Comparison of ENCODE assay signal across 8 mouse cellular contexts in genomic region chr14:73142421-73142895, GRCm38 (mm10). TPM values are rescaled to one million over a fixed set of nuclear protein-coding genes. Genes with fewer than 3 reads are reported as not detected.
DNase-seq lines count a peak whose midpoint lies in the region; ATAC-seq and TF ChIP-seq lines count a peak whose summit lies in the region.

No protein-coding gene starts in this region.

- 2% methylated on average over 11 of the region's 11 CpGs for WGBS in heart, adult 2 months
- WGBS in forebrain, embryonic 14.5 days: 0% methylated on average over 11 of the region's 11 CpGs
- WGBS in limb, embryonic 13.5 days: under 1% methylated on average over 11 of the region's 11 CpGs
- WGBS in olfactory bulb, adult 2 months: 1% methylated on average over 11 of the region's 11 CpGs

- peaks cover 2% of the 10 kb centered on the region; the same call in 1 of the 2 replicates for H3K79me2 ChIP-seq in heart, adult 2 months (replicated peaks; ENCODE audit: control insufficient read depth, insufficient read depth, low read length)

- TF ChIP-seq POLR2A in heart, adult 2 months (IDR thresholded peaks at IDR 0.05; ENCODE audit: insufficient read depth, low read depth, low read length): no peak
- TF ChIP-seq POLR2A in testis, adult 2 months (IDR thresholded peaks at IDR 0.05; ENCODE audit: control insufficient read depth, low read depth, low read length): no peak
- TF ChIP-seq POLR2A in olfactory bulb, adult 2 months (IDR thresholded peaks at IDR 0.05; ENCODE audit: insufficient read depth, low read depth, low read length): no peak

- peaks cover 4% of the 10 kb centered on the region for H3K4me1 ChIP-seq in heart, adult 2 months (ENCODE audit: control insufficient read depth, insufficient read depth, low read length)
- H3K4me1 ChIP-seq in testis, adult 2 months (ENCODE audit: control insufficient read depth, insufficient read depth, low read length): peaks cover 4% of the 10 kb centered on the region
- H3K4me1 ChIP-seq in forebrain, embryonic 14.5 days (ENCODE audit: control insufficient read depth, insufficient read depth, low read length): peaks cover 12% of the 10 kb centered on the region
- H3K4me1 ChIP-seq in limb, embryonic 13.5 days: peaks cover 22% of the 10 kb centered on the region
- peaks cover 6% of the 10 kb centered on the region for H3K4me1 ChIP-seq in olfactory bulb, adult 2 months (ENCODE audit: control insufficient read depth, insufficient read depth, low read length)

- peak overlapping the region; percentile 79 for H3K4me2 ChIP-seq in forebrain, embryonic 14.5 days (ENCODE audit: low read length)
- peak overlapping the region; percentile 83 for H3K4me2 ChIP-seq in limb, embryonic 13.5 days (replicated peaks)

- H3K9ac ChIP-seq in heart, adult 2 months (ENCODE audit: low read depth, low read length): peak overlapping the region; percentile 97
- peak overlapping the region; percentile 93 for H3K9ac ChIP-seq in forebrain, embryonic 14.5 days (ENCODE audit: low read length)
- peak overlapping the region; percentile 86 for H3K9ac ChIP-seq in limb, embryonic 13.5 days

- peak overlapping the region; percentile 96 for H3K27ac ChIP-seq in heart, adult 2 months
- peak overlapping the region; percentile 83 for H3K27ac ChIP-seq in testis, adult 2 months (ENCODE audit: control insufficient read depth, insufficient read depth, low read depth, low read length)
- H3K27ac ChIP-seq in forebrain, embryonic 14.5 days (ENCODE audit: low read depth, low read length): peak overlapping the region; percentile 98
- peak overlapping the region; percentile 98 for H3K27ac ChIP-seq in limb, embryonic 13.5 days
- peak overlapping the region; percentile 63 for H3K27ac ChIP-seq in olfactory bulb, adult 2 months (ENCODE audit: insufficient read depth, low read depth, low read length)

- 0 out of 2 replicates have a peak, but pooled peaks cover 3% of the 10 kb centered on the region for H3K9me3 ChIP-seq in forebrain, embryonic 14.5 days (replicated peaks; ENCODE audit: control insufficient read depth, low read length)
- no peaks in the 10 kb centered on the region for H3K9me3 ChIP-seq in limb, embryonic 13.5 days

- TF ChIP-seq EP300 in heart, adult 2 months (IDR thresholded peaks at IDR 0.05; ENCODE audit: insufficient read depth, low read depth, low read length): no peak

- H3K4me3 ChIP-seq in heart, adult 2 months: peak overlapping the region; percentile 87
- H3K4me3 ChIP-seq in testis, adult 2 months (ENCODE audit: control insufficient read depth, low read depth, low read length): peak overlapping the region; percentile 95
- peak overlapping the region; percentile 71 for H3K4me3 ChIP-seq in forebrain, embryonic 14.5 days (ENCODE audit: low read depth, low read length)
- H3K4me3 ChIP-seq in limb, embryonic 13.5 days: peak overlapping the region; percentile 60
- H3K4me3 ChIP-seq in olfactory bulb, adult 2 months (ENCODE audit: insufficient read depth, low read depth, low read length): peak overlapping the region; percentile 58

- no peaks in the 10 kb centered on the region for H3K27me3 ChIP-seq in heart, adult 2 months (ENCODE audit: control insufficient read depth, insufficient read depth, low read length)
- no peaks in the 10 kb centered on the region for H3K27me3 ChIP-seq in testis, adult 2 months (ENCODE audit: control insufficient read depth, insufficient read depth, low read length)
- H3K27me3 ChIP-seq in forebrain, embryonic 14.5 days (replicated peaks; ENCODE audit: control insufficient read depth, insufficient read depth, low read length): no peaks in the 10 kb centered on the region
- no peaks in the 10 kb centered on the region for H3K27me3 ChIP-seq in limb, embryonic 13.5 days

- no peak for DNase-seq in heart, adult 2 months
- DNase-seq in heart, postnatal 4 days: no peak
- DNase-seq in testis, postnatal 10 days (ENCODE audit: low spot score): no peak
- peak; percentile 66 for DNase-seq in forebrain, embryonic 14.5 days (ENCODE audit: low spot score)
- no peak for DNase-seq in urinary bladder, postnatal 4 days (ENCODE audit: low spot score in 2 of 2)

- no peak for TF ChIP-seq CTCF in heart, adult 2 months (IDR thresholded peaks at IDR 0.05)
- no peak for TF ChIP-seq CTCF in testis, adult 2 months (IDR thresholded peaks at IDR 0.05; ENCODE audit: control insufficient read depth, insufficient read depth, insufficient replicate concordance, low read depth, low read length)
- TF ChIP-seq CTCF in olfactory bulb, adult 2 months (IDR thresholded peaks at IDR 0.05; ENCODE audit: insufficient read depth, low read depth, low read length): no peak

- H3K36me3 ChIP-seq in heart, adult 2 months (ENCODE audit: control insufficient read depth, insufficient read depth, low read length): no peaks in the 10 kb centered on the region
- no peaks in the 10 kb centered on the region for H3K36me3 ChIP-seq in testis, adult 2 months (ENCODE audit: control insufficient read depth, insufficient read depth, low read length)
- H3K36me3 ChIP-seq in forebrain, embryonic 14.5 days (ENCODE audit: control insufficient read depth, insufficient read depth, low read length): no peaks in the 10 kb centered on the region; the same call in 1 of the 2 replicates
- H3K36me3 ChIP-seq in limb, embryonic 13.5 days: peaks cover 13% of the 10 kb centered on the region

- intact Hi-C loops in heart, adult 2 months (cut with DNase I): loop anchor here (2.0 kb wide), 2 partner anchors 34 to 96 kb away; no protein-coding TSS in a partner anchor

- peak; percentile 40; the same call in 1 of the 2 replicates for ATAC-seq in forebrain, embryonic 14.5 days
- peak; percentile 60; the same call in 1 of the 2 replicates for ATAC-seq in limb, embryonic 13.5 days (ENCODE audit: low FRiP score, low read depth)

RNA-seq across cellular contexts. Expression of gene Rcbtb2, which starts 19.6 kb away (rescaled TPM):
- 10 to 100 TPM; 20.8 to 20.9 TPM for total RNA-seq in heart, adult 2 months (2021)
- 16.9 and 25.7 TPM in 2 replicates for polyA plus RNA-seq in heart, adult 2 months (2012; rRNA removed)
- total RNA-seq in heart, postnatal 4 days (2021): 10 to 100 TPM; 40.6 to 44.4 TPM
- 48.4 and 50.8 TPM in 2 replicates for polyA plus RNA-seq in testis, adult 2 months (2012; rRNA removed)
- polyA plus RNA-seq in forebrain, embryonic 14.5 days (2014; fragmentation: Nextera tagmentation; extraction: Ambion mirVana): 83.1 and 91.8 TPM in 2 replicates
- 146 and 151 TPM in 2 replicates for polyA plus RNA-seq in limb, embryonic 13.5 days (2015; fragmentation: Nextera tagmentation; extraction: Ambion mirVana)
- polyA plus RNA-seq in olfactory bulb, adult 2 months (2012; ENCODE audit: insufficient read depth, insufficient read length, low replicate concordance, missing spikeins): not detected in 2 replicates
